Mouse (Mus musculus): Measurements from ENCODE around the gene 2310007B03Rik.

The 2310007B03Rik gene

DNA sequence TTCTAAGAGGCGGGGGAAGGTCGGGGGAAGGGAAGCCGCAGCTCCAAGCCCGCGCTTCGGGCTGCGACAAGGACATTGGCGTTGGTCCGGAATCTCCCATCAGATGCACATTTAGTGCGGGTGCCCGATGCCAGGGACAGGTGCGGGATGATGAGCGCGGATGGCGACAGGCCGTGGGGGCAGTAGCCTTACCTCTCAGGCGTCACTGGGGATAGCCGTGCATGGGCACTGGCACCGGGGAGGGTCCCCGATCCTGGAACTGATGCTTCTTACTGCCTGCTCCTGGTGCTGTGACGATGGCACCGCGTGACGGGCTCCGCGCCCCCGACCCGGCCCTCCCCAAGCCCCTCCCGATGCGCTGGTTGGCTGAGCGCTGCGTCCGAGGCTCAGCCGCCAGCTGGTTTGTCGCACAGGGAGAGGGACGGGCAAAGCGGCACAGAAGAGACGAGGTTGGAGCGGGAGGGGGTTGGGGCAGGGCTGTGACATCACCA is 59.1 kb downstream of the 2310007B03Rik start, which contains the start of gene Kif1a:
Gene Kif1a, minus strand, starts transcription at position 381 of the 491 bp plus-strand sequence.
- no peak for DNase-seq (ENCODE audit: low read depth)

Measured in fibroblast of lung, adult 2 months (primary cell).